Mouse (Mus musculus) CH12.LX (cell line): ENCODE measurements at regions not wholly inside any gene's neighbourhood (a gene's known extent, or its start where the extent isn't known, plus 50 kb on each side); places are given as distances from the start of the nearest gene placed in this dataset.

ENCODE experiments used
- DNase-seq: peaks from one replicate; pipeline ENCODE4 v3.0.0-alpha.2; 2013; ENCODE audit errors: extremely low read depth
- H3K27ac ChIP-seq: 2 replicates; pipeline ENCODE4 v1.5.1; 2012; ENCODE audit warnings: low read depth, mild to moderate bottlenecking, control low read depth, moderate library complexity; ENCODE audit not compliant: insufficient read depth
- H3K27me3 ChIP-seq: replicated peaks from 2 replicates; pipeline ENCODE3; 2012; ENCODE audit warnings: inconsistent platforms
- H3K36me3 ChIP-seq, 2 experiments: replicated peaks in 1 of 2; 2 replicates each; pipeline versions ENCODE3 to v1.6.1; 2012; ENCODE audit warnings: inconsistent platforms in 1 of 2, low read length in 1 of 2, mild to moderate bottlenecking in 1 of 2, mixed read lengths in 1 of 2, moderate library complexity in 1 of 2; ENCODE audit not compliant: control insufficient read depth in 1 of 2, insufficient read depth in 1 of 2
- H3K4me1 ChIP-seq, 2 experiments: 2 replicates each; pipeline ENCODE4 v1.6.1; 2012; ENCODE audit warnings: inconsistent platforms in 1 of 2, moderate library complexity in 1 of 2; ENCODE audit not compliant: insufficient read depth in 2 of 2, control insufficient read depth in 1 of 2
- H3K4me2 ChIP-seq: 2 replicates; pipeline ENCODE4 v1.6.1; 2012; ENCODE audit warnings: low read depth, mild to moderate bottlenecking, control low read depth; ENCODE audit not compliant: poor library complexity, insufficient read depth, severe bottlenecking
- H3K4me3 ChIP-seq, 3 experiments: fragments of 150-350 bp in 1 of 3; sonication (generic) in 1 of 3; replicated peaks in 1 of 3; 2 replicates each; pipeline versions ENCODE3 to v1.5.1; 2011 to 2012; ENCODE audit warnings: low read depth in 2 of 3, low read length in 2 of 3, mild to moderate bottlenecking in 2 of 3, moderate library complexity in 2 of 3, control low read depth in 1 of 3, improper control_type of control experiment in 1 of 3, inconsistent platforms in 1 of 3, mixed read lengths in 1 of 3; ENCODE audit not compliant: poor library complexity in 1 of 3
- H3K79me2 ChIP-seq: replicated peaks from 2 replicates; pipeline ENCODE4 v1.6.1; 2012; ENCODE audit warnings: mild to moderate bottlenecking, moderate library complexity; ENCODE audit not compliant: control insufficient read depth, poor library complexity, insufficient read depth, severe bottlenecking; ENCODE audit errors: extremely low read depth
- H3K9ac ChIP-seq: 2 replicates; pipeline ENCODE4 v1.6.1; 2012; ENCODE audit warnings: low read depth, mild to moderate bottlenecking, control low read depth, moderate library complexity; ENCODE audit not compliant: insufficient read depth
- H3K9me3 ChIP-seq: replicated peaks from 2 replicates; pipeline ENCODE3; 2012; ENCODE audit warnings: low read length, inconsistent platforms, mixed read lengths
- CHD1 ChIP-seq: IDR thresholded peaks from 2 replicates; pipeline ENCODE4 v1.6.1; 2012; ENCODE audit warnings: low read depth, low read length, improper control_type of control experiment, inconsistent platforms
- CTCF ChIP-seq, 2 experiments: IDR thresholded peaks in 1 of 2; conservative IDR thresholded peaks in 1 of 2; 2 replicates each; pipeline ENCODE4 v1.5.1; 2011 to 2012; ENCODE audit warnings: low read depth in 2 of 2, low read length in 2 of 2, improper control_type of control experiment in 1 of 2, inconsistent platforms in 1 of 2, mild to moderate bottlenecking in 1 of 2, moderate library complexity in 1 of 2
- E2F4 ChIP-seq: IDR thresholded peaks from 2 replicates; pipeline ENCODE4 v1.6.1; 2011; ENCODE audit warnings: low read depth, low read length, improper control_type of control experiment; ENCODE audit not compliant: insufficient replicate concordance
- ETS1 ChIP-seq: conservative IDR thresholded peaks from 2 replicates; pipeline ENCODE4 v1.6.1; 2012; ENCODE audit warnings: low read depth, mild to moderate bottlenecking, inconsistent platforms, low read length, improper control_type of control experiment, moderate library complexity
- GABPA ChIP-seq: IDR thresholded peaks from 2 replicates; pipeline ENCODE4 v1.6.1; 2012; ENCODE audit warnings: low read depth, low read length, improper control_type of control experiment, inconsistent platforms; ENCODE audit not compliant: insufficient replicate concordance
- HCFC1 ChIP-seq: IDR thresholded peaks from 2 replicates; pipeline ENCODE4 v1.6.1; 2012; ENCODE audit warnings: low read depth, mild to moderate bottlenecking, inconsistent platforms, low read length, improper control_type of control experiment
- KAT2A ChIP-seq: IDR thresholded peaks from 2 replicates; pipeline ENCODE4 v1.6.1; 2012; ENCODE audit warnings: low read length, improper control_type of control experiment, inconsistent platforms; ENCODE audit not compliant: insufficient replicate concordance
- MAFK ChIP-seq: IDR thresholded peaks from 2 replicates; pipeline ENCODE4 v1.6.1; 2011; ENCODE audit warnings: low read length, improper control_type of control experiment; ENCODE audit not compliant: insufficient replicate concordance
- MAZ ChIP-seq: IDR thresholded peaks from 2 replicates; pipeline ENCODE4 v1.6.1; 2012; ENCODE audit warnings: low read depth, mild to moderate bottlenecking, inconsistent platforms, low read length, improper control_type of control experiment, moderate library complexity
- MEF2A ChIP-seq: IDR thresholded peaks from 2 replicates; pipeline ENCODE4 v1.6.1; 2014; ENCODE audit warnings: low read depth, mild to moderate bottlenecking, inconsistent platforms, low read length, improper control_type of control experiment, borderline replicate concordance
- MYC ChIP-seq: IDR thresholded peaks from 2 replicates; pipeline ENCODE4 v1.6.1; 2011; ENCODE audit warnings: low read depth, mild to moderate bottlenecking, improper control_type of control experiment, low read length
- PAX5 ChIP-seq: IDR thresholded peaks from 2 replicates; pipeline ENCODE4 v1.6.1; 2012; ENCODE audit warnings: low read length, inconsistent platforms, mixed read lengths
- POLR2AphosphoS2 ChIP-seq: IDR thresholded peaks from 2 replicates; pipeline ENCODE4 v1.6.1; 2011; ENCODE audit warnings: low read depth, low read length, improper control_type of control experiment
- RAD21 ChIP-seq: IDR thresholded peaks from 2 replicates; pipeline ENCODE4 v1.6.1; 2011; ENCODE audit warnings: low read depth, mild to moderate bottlenecking, low read length, improper control_type of control experiment, moderate library complexity
- RCOR1 ChIP-seq: conservative IDR thresholded peaks from 2 replicates; pipeline ENCODE4 v1.6.1; 2012; ENCODE audit warnings: low read depth, mild to moderate bottlenecking, inconsistent platforms, low read length, improper control_type of control experiment
- SIN3A ChIP-seq: IDR thresholded peaks from 2 replicates; pipeline ENCODE4 v1.6.1; 2012; ENCODE audit warnings: low read length, improper control_type of control experiment, inconsistent platforms
- SMC3 ChIP-seq: IDR thresholded peaks from 2 replicates; pipeline ENCODE4 v1.6.1; 2011; ENCODE audit warnings: low read depth, low read length, improper control_type of control experiment
- UBTF ChIP-seq: IDR thresholded peaks from 2 replicates; pipeline ENCODE4 v1.6.1; 2012; ENCODE audit warnings: low read depth, mild to moderate bottlenecking, inconsistent platforms, low read length, improper control_type of control experiment, moderate library complexity
- USF2 ChIP-seq: conservative IDR thresholded peaks from 2 replicates; pipeline ENCODE4 v1.6.1; 2011; ENCODE audit warnings: low read depth, low read length, improper control_type of control experiment
- ZC3H11A ChIP-seq: IDR thresholded peaks from 2 replicates; pipeline ENCODE4 v1.6.1; 2012; ENCODE audit warnings: low read depth, mild to moderate bottlenecking, inconsistent platforms, low read length, improper control_type of control experiment
- ZMIZ1 ChIP-seq: IDR thresholded peaks from 2 replicates; pipeline ENCODE4 v1.6.1; 2012; ENCODE audit warnings: low read depth, mild to moderate bottlenecking, inconsistent platforms, low read length, improper control_type of control experiment
- dilution Hi-C: fragments of 300-500 bp; cut with MboI; formaldehyde crosslinking; loops from 2 replicates; pipeline ENCODE4 v1.14.3; 2020; ENCODE audit warnings: low sequenced_read_pairs; ENCODE audit not compliant: extremely low pct_unique_long_range_greater_than_20kb, extremely low pct_ligation_motif_present
- in situ Hi-C: fragments of 300-500 bp; cut with MboI; formaldehyde crosslinking; loops from 3 replicates; pipeline ENCODE4 v1.14.3; 2019; ENCODE audit warnings: low sequenced_read_pairs, low pct_ligation_motif_present, low pct_unique_long_range_greater_than_20kb, mixed read lengths

- H3K4me2 ChIP-seq = no peak overlapping the region
- no peak overlapping the region for H3K4me3 ChIP-seq
- no peak for DNase-seq
- no peaks in the 10 kb centered on the region for H3K36me3 ChIP-seq
- in situ Hi-C loops (no loop called here), dilution Hi-C loops (no loop called here)
- no peaks in the 10 kb centered on the region for H3K27me3 ChIP-seq
- H3K79me2 ChIP-seq = no peaks in the 10 kb centered on the region
- TF ChIP-seq SIN3A (no peak), HCFC1 (no peak), MEF2A (no peak), POLR2AphosphoS2 (no peak), MYC (no peak), MAZ (no peak), E2F4 (no peak)
- H3K9ac ChIP-seq = no peak overlapping the region
- no peak overlapping the region for H3K27ac ChIP-seq
- H3K9me3 ChIP-seq = peaks cover 67% of the 10 kb centered on the region
- no peaks in the 10 kb centered on the region for H3K4me1 ChIP-seq
Measured at GRCm38 (mm10) chr2:161467035-161467434, 358.2 kb upstream of the Chd6 start.

- H3K36me3 ChIP-seq = no peaks in the 10 kb centered on the region
- peaks cover 69% of the 10 kb centered on the region for H3K9me3 ChIP-seq
- dilution Hi-C loops = no loop called here
- H3K4me2 ChIP-seq = no peak overlapping the region
- no peak overlapping the region for H3K27ac ChIP-seq
- no peaks in the 10 kb centered on the region for H3K4me1 ChIP-seq
- no peaks in the 10 kb centered on the region for H3K79me2 ChIP-seq
- H3K27me3 ChIP-seq = no peaks in the 10 kb centered on the region
- TF ChIP-seq ZMIZ1 (no peak), UBTF (no peak), RCOR1 (no peak), KAT2A (no peak), MAFK (no peak), ZC3H11A (no peak), CTCF (conservative IDR thresholded peaks at IDR 0.05 in 1 of 2, IDR thresholded peaks at IDR 0.05 in 1 of 2; ENCODE audit: low read depth in 2 of 2, low read length in 2 of 2) (no peak), GABPA (no peak), MEF2A (no peak), SMC3 (no peak), USF2 (no peak), MAZ (no peak), RAD21 (no peak), ETS1 (no peak), PAX5 (no peak), CHD1 (no peak)
- no peak for DNase-seq
- in situ Hi-C loops = no loop called here
- H3K4me3 ChIP-seq = no peak overlapping the region
- no peak overlapping the region for H3K9ac ChIP-seq
Measured at GRCm38 (mm10) chr2:161460600-161460999, 351.7 kb upstream of the Chd6 start.
